Mouse (Mus musculus): ENCODE data around the gene Grm8. TPM values are rescaled to one million over a fixed set of nuclear protein-coding genes. Genes with fewer than 3 reads are reported as not detected.

Grm8 gene
- total RNA-seq, 1 experiment, result 0.67 TPM

DNA sequence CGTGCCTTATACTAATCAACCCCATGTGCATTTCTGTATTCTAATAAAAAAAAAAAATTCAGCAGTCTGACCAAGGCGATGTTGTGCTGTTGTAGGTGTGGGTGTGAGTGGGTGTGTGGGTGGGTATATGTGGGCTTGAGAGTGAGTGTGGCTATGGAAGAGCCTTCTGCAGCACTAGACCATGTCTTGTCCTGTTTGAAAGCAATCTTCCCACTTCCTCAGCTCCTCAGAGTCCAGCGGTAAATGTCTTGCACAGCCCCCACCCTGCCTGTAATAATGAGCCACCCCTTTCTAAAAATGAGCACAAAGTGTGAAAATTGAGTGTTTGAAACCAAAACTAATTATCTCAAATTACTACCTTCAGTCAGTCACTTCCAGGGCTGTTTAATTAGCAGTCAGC is 152.4 kb downstream of the Grm8 start:
- Histone ChIP-seq H3K4me3 (ENCODE audit: insufficient read depth in 1 of 2, low read depth in 1 of 2, low read length in 2 of 2, poor library complexity in 1 of 2, severe bottlenecking in 1 of 2) (no peak overlapping the region), H3K36me3 (ENCODE audit: control insufficient read depth, insufficient read depth, low read length, poor library complexity, severe bottlenecking) (no peaks in the 10 kb centered on the region), H3K9ac (ENCODE audit: insufficient read depth, low read depth, low read length, poor library complexity, severe bottlenecking) (no peak overlapping the region), H3K9me3 (ENCODE audit: control insufficient read depth, insufficient read depth, low read depth, low read length) (no peaks in the 10 kb centered on the region), H3K27ac (ENCODE audit: insufficient read depth, low read depth, low read length, poor library complexity, severe bottlenecking) (no peak overlapping the region), H3K4me1 (ENCODE audit: control insufficient read depth in 2 of 2, insufficient read depth in 2 of 2, low read length in 2 of 2, poor library complexity in 1 of 2) (no peaks in the 10 kb centered on the region)
- in situ Hi-C loops (cut with MboI; ENCODE audit: low sequenced_read_pairs in 2 of 2, unreplicated experiment in 2 of 2), result no loop called here
- no peak for TF ChIP-seq HCFC1 (IDR thresholded peaks at IDR 0.05; ENCODE audit: borderline replicate concordance, insufficient read depth, low read length)
- TF ChIP-seq MAFK (IDR thresholded peaks at IDR 0.05; ENCODE audit: insufficient read depth, low read depth, low read length), result no peak
- TF ChIP-seq ZC3H11A (IDR thresholded peaks at IDR 0.05; ENCODE audit: borderline replicate concordance, low read depth, low read length), result no peak
- no peak for TF ChIP-seq CHD2 (IDR thresholded peaks at IDR 0.05; ENCODE audit: low read depth, low read length)
- no peak for TF ChIP-seq ZNF384 (IDR thresholded peaks at IDR 0.05; ENCODE audit: low read depth, low read length)
- DNase-seq (ENCODE audit: low read depth, low spot score), result no peak

GRCm38 (mm10) chr6:27982021-27982420 is 153.0 kb downstream of the Grm8 start:
- TF ChIP-seq ZNF384 (IDR thresholded peaks at IDR 0.05; ENCODE audit: low read depth, low read length) (no peak), HCFC1 (IDR thresholded peaks at IDR 0.05; ENCODE audit: borderline replicate concordance, insufficient read depth, low read length) (no peak), CHD2 (IDR thresholded peaks at IDR 0.05; ENCODE audit: low read depth, low read length) (no peak), MAFK (IDR thresholded peaks at IDR 0.05; ENCODE audit: insufficient read depth, low read depth, low read length) (no peak), ZC3H11A (IDR thresholded peaks at IDR 0.05; ENCODE audit: borderline replicate concordance, low read depth, low read length) (no peak)
- Histone ChIP-seq H3K4me3 (ENCODE audit: insufficient read depth in 1 of 2, low read depth in 1 of 2, low read length in 2 of 2, poor library complexity in 1 of 2, severe bottlenecking in 1 of 2) (no peak overlapping the region), H3K27ac (ENCODE audit: insufficient read depth, low read depth, low read length, poor library complexity, severe bottlenecking) (no peak overlapping the region), H3K9ac (ENCODE audit: insufficient read depth, low read depth, low read length, poor library complexity, severe bottlenecking) (no peak overlapping the region), H3K4me1 (ENCODE audit: control insufficient read depth in 2 of 2, insufficient read depth in 2 of 2, low read length in 2 of 2, poor library complexity in 1 of 2) (no peaks in the 10 kb centered on the region), H3K36me3 (ENCODE audit: control insufficient read depth, insufficient read depth, low read length, poor library complexity, severe bottlenecking) (no peaks in the 10 kb centered on the region), H3K9me3 (ENCODE audit: control insufficient read depth, insufficient read depth, low read depth, low read length) (no peaks in the 10 kb centered on the region)
- in situ Hi-C loops (cut with MboI; ENCODE audit: low sequenced_read_pairs in 2 of 2, unreplicated experiment in 2 of 2), result no loop called here
- no peak for DNase-seq (ENCODE audit: low read depth, low spot score)

- H3K4me1 ChIP-seq (ENCODE audit: control insufficient read depth in 2 of 2, insufficient read depth in 2 of 2, low read length in 2 of 2, poor library complexity in 1 of 2), result no peaks in the 10 kb centered on the region
- H3K9me3 ChIP-seq (ENCODE audit: control insufficient read depth, insufficient read depth, low read depth, low read length), result no peaks in the 10 kb centered on the region
- H3K9ac ChIP-seq (ENCODE audit: insufficient read depth, low read depth, low read length, poor library complexity, severe bottlenecking), result no peak overlapping the region
- no peak for DNase-seq (ENCODE audit: low read depth, low spot score)
- H3K27ac ChIP-seq (ENCODE audit: insufficient read depth, low read depth, low read length, poor library complexity, severe bottlenecking), result no peak overlapping the region
- in situ Hi-C loops (cut with MboI; ENCODE audit: low sequenced_read_pairs in 2 of 2, unreplicated experiment in 2 of 2), result no loop called here
- TF ChIP-seq MAFK (IDR thresholded peaks at IDR 0.05; ENCODE audit: insufficient read depth, low read depth, low read length) (no peak), ZNF384 (IDR thresholded peaks at IDR 0.05; ENCODE audit: low read depth, low read length) (no peak), ZC3H11A (IDR thresholded peaks at IDR 0.05; ENCODE audit: borderline replicate concordance, low read depth, low read length) (no peak), CHD2 (IDR thresholded peaks at IDR 0.05; ENCODE audit: low read depth, low read length) (no peak), HCFC1 (IDR thresholded peaks at IDR 0.05; ENCODE audit: borderline replicate concordance, insufficient read depth, low read length) (no peak)
- H3K4me3 ChIP-seq (ENCODE audit: insufficient read depth in 1 of 2, low read depth in 1 of 2, low read length in 2 of 2, poor library complexity in 1 of 2, severe bottlenecking in 1 of 2), result no peak overlapping the region
- no peaks in the 10 kb centered on the region for H3K36me3 ChIP-seq (ENCODE audit: control insufficient read depth, insufficient read depth, low read length, poor library complexity, severe bottlenecking)
These were observed 157.6 kb downstream of the Grm8 start for GRCm38 (mm10) chr6:27977361-27977760.

DNA sequence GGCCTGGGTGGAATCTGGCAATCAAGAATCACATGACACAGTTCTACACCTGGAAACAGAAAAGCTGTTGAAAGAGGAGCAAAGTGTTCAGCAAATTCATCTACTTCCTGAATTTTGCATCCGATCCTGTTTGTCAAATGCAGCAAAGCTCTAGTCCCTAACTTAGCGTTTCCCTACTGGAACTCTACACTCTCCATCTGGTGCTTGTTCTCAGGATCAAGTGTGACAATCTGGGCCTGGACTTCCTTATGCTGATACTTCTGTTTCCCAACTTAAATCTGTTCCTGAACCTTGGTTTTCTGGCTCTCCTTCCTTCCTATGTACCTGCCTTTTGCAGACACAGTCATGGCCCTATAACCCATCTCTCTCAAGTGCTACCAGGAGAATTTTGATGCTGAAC is 166.1 kb downstream of the Grm8 start:
- Histone ChIP-seq H3K27ac (ENCODE audit: insufficient read depth, low read depth, low read length, poor library complexity, severe bottlenecking) (no peak overlapping the region), H3K9ac (ENCODE audit: insufficient read depth, low read depth, low read length, poor library complexity, severe bottlenecking) (no peak overlapping the region), H3K4me1 (ENCODE audit: control insufficient read depth in 2 of 2, insufficient read depth in 2 of 2, low read length in 2 of 2, poor library complexity in 1 of 2) (no peaks in the 10 kb centered on the region), H3K4me3 (ENCODE audit: insufficient read depth in 1 of 2, low read depth in 1 of 2, low read length in 2 of 2, poor library complexity in 1 of 2, severe bottlenecking in 1 of 2) (no peak overlapping the region), H3K36me3 (ENCODE audit: control insufficient read depth, insufficient read depth, low read length, poor library complexity, severe bottlenecking) (no peaks in the 10 kb centered on the region), H3K9me3 (ENCODE audit: control insufficient read depth, insufficient read depth, low read depth, low read length) (no peaks in the 10 kb centered on the region)
- TF ChIP-seq MAFK (IDR thresholded peaks at IDR 0.05; ENCODE audit: insufficient read depth, low read depth, low read length) (no peak), ZNF384 (IDR thresholded peaks at IDR 0.05; ENCODE audit: low read depth, low read length) (no peak), HCFC1 (IDR thresholded peaks at IDR 0.05; ENCODE audit: borderline replicate concordance, insufficient read depth, low read length) (no peak), CHD2 (IDR thresholded peaks at IDR 0.05; ENCODE audit: low read depth, low read length) (no peak), ZC3H11A (IDR thresholded peaks at IDR 0.05; ENCODE audit: borderline replicate concordance, low read depth, low read length) (no peak)
- in situ Hi-C loops (cut with MboI; ENCODE audit: low sequenced_read_pairs in 2 of 2, unreplicated experiment in 2 of 2), result no loop called here
- no peak for DNase-seq (ENCODE audit: low read depth, low spot score)

- Histone ChIP-seq H3K9me3 (ENCODE audit: control insufficient read depth, insufficient read depth, low read depth, low read length) (no peaks in the 10 kb centered on the region), H3K4me1 (ENCODE audit: control insufficient read depth in 2 of 2, insufficient read depth in 2 of 2, low read length in 2 of 2, poor library complexity in 1 of 2) (no peaks in the 10 kb centered on the region), H3K9ac (ENCODE audit: insufficient read depth, low read depth, low read length, poor library complexity, severe bottlenecking) (no peak overlapping the region), H3K36me3 (ENCODE audit: control insufficient read depth, insufficient read depth, low read length, poor library complexity, severe bottlenecking) (no peaks in the 10 kb centered on the region), H3K4me3 (ENCODE audit: insufficient read depth in 1 of 2, low read depth in 1 of 2, low read length in 2 of 2, poor library complexity in 1 of 2, severe bottlenecking in 1 of 2) (no peak overlapping the region), H3K27ac (ENCODE audit: insufficient read depth, low read depth, low read length, poor library complexity, severe bottlenecking) (no peak overlapping the region)
- in situ Hi-C loops (cut with MboI; ENCODE audit: low sequenced_read_pairs in 2 of 2, unreplicated experiment in 2 of 2), result no loop called here
- no peak for DNase-seq (ENCODE audit: low read depth, low spot score)
- TF ChIP-seq HCFC1 (IDR thresholded peaks at IDR 0.05; ENCODE audit: borderline replicate concordance, insufficient read depth, low read length) (no peak), MAFK (IDR thresholded peaks at IDR 0.05; ENCODE audit: insufficient read depth, low read depth, low read length) (no peak), ZNF384 (IDR thresholded peaks at IDR 0.05; ENCODE audit: low read depth, low read length) (no peak), ZC3H11A (IDR thresholded peaks at IDR 0.05; ENCODE audit: borderline replicate concordance, low read depth, low read length) (no peak), CHD2 (IDR thresholded peaks at IDR 0.05; ENCODE audit: low read depth, low read length) (no peak)
These were observed 167.9 kb downstream of the Grm8 start for GRCm38 (mm10) chr6:27967037-27967436.

Data from ES-E14 (cell line).